Mouse (Mus musculus): Measurements from ENCODE around the gene Lyg1. TPM values are rescaled to one million over a fixed set of nuclear protein-coding genes. Genes with fewer than 3 reads are reported as not detected.

The Lyg1 gene
- polyA plus RNA-seq, 1 experiment from 2014 or later, result not detected

DNA sequence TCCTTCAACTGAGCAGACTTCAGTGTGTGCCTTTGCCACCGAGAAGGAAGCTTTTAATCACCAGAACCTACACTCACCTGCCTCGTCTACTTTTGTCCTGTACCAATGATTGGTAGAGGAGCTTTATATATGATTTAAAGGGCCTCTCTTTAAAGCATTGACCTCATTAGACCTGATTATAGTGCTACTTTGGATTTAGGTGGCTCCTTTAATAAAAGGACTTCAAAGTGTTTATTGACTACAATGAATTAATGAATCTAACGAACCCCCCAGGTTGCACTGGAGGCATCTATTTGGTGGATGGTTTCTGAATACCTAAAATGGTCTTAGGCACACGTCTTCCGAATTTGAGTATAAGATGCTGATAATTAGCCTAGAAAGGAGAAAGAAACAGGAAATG, 41.2 kb downstream of the Lyg1 start, which contains the start of gene Lyg2:
Gene Lyg2, minus strand, starts transcription at position 101 of the 400 bp plus-strand sequence.
- Histone ChIP-seq H3K36me3 (ENCODE audit: control insufficient read depth, insufficient read depth) (no peaks in the 10 kb centered on the region), H3K27me3 (replicated peaks; ENCODE audit: control insufficient read depth, insufficient read depth, low read length) (no peaks in the 10 kb centered on the region), H3K9ac (replicated peaks; ENCODE audit: low read depth, low read length) (no peak within 1 kb of the TSS), H3K9me3 (ENCODE audit: control insufficient read depth, low read length) (no peaks in the 10 kb centered on the region), H3K4me3 (replicated peaks; ENCODE audit: low read length) (no peak within 1 kb of the TSS), H3K27ac (ENCODE audit: low read length) (no peak within 1 kb of the TSS), H3K4me2 (ENCODE audit: low read length) (no peak within 1 kb of the TSS), H3K4me1 (replicated peaks; ENCODE audit: control insufficient read depth, insufficient read depth, low read length) (no peaks in the 10 kb centered on the region)
- 45% methylated on average over 5 of the region's 5 CpGs for WGBS
- ATAC-seq, result no peak

DNA sequence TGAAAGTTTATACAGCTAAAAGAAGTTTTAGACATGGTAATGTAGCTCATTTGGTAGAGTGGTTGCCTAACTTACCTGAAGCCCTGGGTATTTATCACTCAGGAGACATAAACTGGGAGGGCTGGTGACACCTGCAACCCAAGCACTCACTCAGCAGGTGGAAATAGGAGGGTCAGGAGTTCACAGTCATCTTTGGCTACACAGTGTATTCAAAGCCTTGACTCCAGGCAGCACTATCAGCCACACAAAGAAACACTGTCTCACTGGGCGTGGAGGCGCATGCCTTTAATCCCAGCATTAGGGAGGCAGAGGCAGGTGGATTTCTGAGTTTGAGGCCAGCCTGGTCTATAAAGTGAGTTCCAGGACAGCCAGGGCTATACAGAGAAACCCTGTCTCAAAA, 44.8 kb downstream of the Lyg1 start:
- Histone ChIP-seq H3K4me3 (replicated peaks; ENCODE audit: low read length) (no peak overlapping the region), H3K27me3 (replicated peaks; ENCODE audit: control insufficient read depth, insufficient read depth, low read length) (no peaks in the 10 kb centered on the region), H3K9ac (replicated peaks; ENCODE audit: low read depth, low read length) (no peak overlapping the region), H3K4me1 (replicated peaks; ENCODE audit: control insufficient read depth, insufficient read depth, low read length) (no peaks in the 10 kb centered on the region), H3K9me3 (ENCODE audit: control insufficient read depth, low read length) (no peaks in the 10 kb centered on the region), H3K4me2 (ENCODE audit: low read length) (no peak overlapping the region), H3K27ac (ENCODE audit: low read length) (no peak overlapping the region), H3K36me3 (ENCODE audit: control insufficient read depth, insufficient read depth) (no peaks in the 10 kb centered on the region)
- ATAC-seq, result no peak
- WGBS, result 78% methylated on average over 2 of the region's 2 CpGs

DNA sequence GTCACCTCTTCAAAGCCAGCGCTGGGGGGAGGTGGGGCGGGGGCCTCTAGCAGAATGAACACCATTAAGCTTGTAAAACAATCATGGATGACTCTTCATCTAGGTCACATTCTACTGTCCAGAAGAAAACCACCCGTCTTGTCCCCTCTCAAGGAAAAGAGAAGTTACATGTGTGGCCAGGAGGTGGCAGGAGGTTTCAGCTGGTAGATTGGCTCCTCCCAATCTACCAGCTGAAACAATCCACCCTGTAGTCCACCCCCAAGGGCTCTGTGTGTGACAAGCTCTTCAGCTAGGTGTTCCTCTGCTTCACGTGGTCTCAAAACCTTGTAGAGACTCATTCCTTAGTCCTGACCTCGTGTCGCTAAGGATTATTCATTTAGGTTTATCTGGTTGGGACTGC, 54.4 kb downstream of the Lyg1 start:
- H3K27ac ChIP-seq (ENCODE audit: low read length), result no peak overlapping the region
- no peaks in the 10 kb centered on the region for H3K27me3 ChIP-seq (replicated peaks; ENCODE audit: control insufficient read depth, insufficient read depth, low read length)
- ATAC-seq, result no peak
- H3K36me3 ChIP-seq (ENCODE audit: control insufficient read depth, insufficient read depth), result peaks cover 10% of the 10 kb centered on the region
- H3K4me2 ChIP-seq (ENCODE audit: low read length), result no peak overlapping the region
- no peak overlapping the region for H3K4me3 ChIP-seq (replicated peaks; ENCODE audit: low read length)
- 39% methylated on average over 6 of the region's 6 CpGs for WGBS
- H3K9me3 ChIP-seq (ENCODE audit: control insufficient read depth, low read length), result no peaks in the 10 kb centered on the region
- no peaks in the 10 kb centered on the region for H3K4me1 ChIP-seq (replicated peaks; ENCODE audit: control insufficient read depth, insufficient read depth, low read length)
- H3K9ac ChIP-seq (replicated peaks; ENCODE audit: low read depth, low read length), result no peak overlapping the region

DNA sequence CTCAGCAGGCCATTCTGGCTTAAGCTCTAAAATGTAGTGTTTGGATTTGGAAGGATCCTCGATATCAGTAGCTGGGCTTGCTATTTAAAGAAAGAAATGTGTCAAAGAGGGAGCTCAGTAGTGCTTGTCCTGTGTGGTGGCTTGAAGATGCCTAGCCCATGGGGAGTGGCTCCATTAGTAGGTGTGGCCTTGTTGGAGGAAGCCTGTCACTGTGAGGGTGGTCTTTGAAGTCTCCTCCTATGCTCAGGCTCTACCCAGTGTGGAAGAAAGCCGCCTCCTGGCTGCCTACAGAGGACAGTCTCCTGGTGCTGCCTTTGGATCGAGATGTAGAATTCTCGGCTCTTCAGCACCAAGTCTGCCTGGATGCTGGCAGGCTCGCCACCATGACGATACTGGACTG, 57.3 kb downstream of the Lyg1 start:
- H3K9me3 ChIP-seq (ENCODE audit: control insufficient read depth, low read length), result no peaks in the 10 kb centered on the region
- no peaks in the 10 kb centered on the region for H3K4me1 ChIP-seq (replicated peaks; ENCODE audit: control insufficient read depth, insufficient read depth, low read length)
- ATAC-seq, result no peak
- no peak overlapping the region for H3K27ac ChIP-seq (ENCODE audit: low read length)
- 55% methylated on average over 6 of the region's 6 CpGs for WGBS
- H3K9ac ChIP-seq (replicated peaks; ENCODE audit: low read depth, low read length), result no peak overlapping the region
- peaks cover 12% of the 10 kb centered on the region for H3K36me3 ChIP-seq (ENCODE audit: control insufficient read depth, insufficient read depth)
- no peak overlapping the region for H3K4me2 ChIP-seq (ENCODE audit: low read length)
- H3K27me3 ChIP-seq (replicated peaks; ENCODE audit: control insufficient read depth, insufficient read depth, low read length), result no peaks in the 10 kb centered on the region
- H3K4me3 ChIP-seq (replicated peaks; ENCODE audit: low read length), result no peak overlapping the region

DNA sequence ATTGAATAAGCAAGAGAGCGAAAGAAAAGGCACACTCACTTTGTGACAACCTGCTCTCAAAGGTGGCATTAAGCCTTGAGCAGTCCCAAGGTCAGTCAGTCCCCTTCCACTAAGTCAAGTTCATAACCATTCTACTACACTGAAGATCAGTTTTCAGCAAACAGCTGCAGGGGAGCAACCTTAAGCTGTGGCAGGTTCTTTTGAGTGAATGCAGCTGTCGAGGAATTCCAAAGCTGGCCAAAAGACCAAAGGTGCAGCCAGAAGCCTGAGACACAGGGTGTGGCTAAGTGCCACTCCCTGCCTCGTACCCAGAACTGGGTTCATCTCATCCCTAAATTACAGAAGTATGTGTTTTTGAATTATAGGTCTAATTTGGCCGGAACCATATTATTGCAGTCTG, 57.7 kb downstream of the Lyg1 start:
- Histone ChIP-seq H3K4me3 (replicated peaks; ENCODE audit: low read length) (no peak overlapping the region), H3K27me3 (replicated peaks; ENCODE audit: control insufficient read depth, insufficient read depth, low read length) (no peaks in the 10 kb centered on the region), H3K4me1 (replicated peaks; ENCODE audit: control insufficient read depth, insufficient read depth, low read length) (no peaks in the 10 kb centered on the region), H3K27ac (ENCODE audit: low read length) (no peak overlapping the region), H3K9ac (replicated peaks; ENCODE audit: low read depth, low read length) (no peak overlapping the region), H3K9me3 (ENCODE audit: control insufficient read depth, low read length) (no peaks in the 10 kb centered on the region), H3K36me3 (ENCODE audit: control insufficient read depth, insufficient read depth) (peaks cover 15% of the 10 kb centered on the region), H3K4me2 (ENCODE audit: low read length) (no peak overlapping the region)
- 83% methylated on average over 4 of the region's 4 CpGs for WGBS
- no peak for ATAC-seq

Other genes with a start within 250 kb of the Lyg1 start
- gene 2010300C02Rik, start 237.7 kb downstream of the Lyg1 start, polyA plus RNA-seq (2015; fragmentation: Nextera tagmentation; extraction: Ambion mirVana), result 2.6 and 3.5 TPM in 2 replicates
- gene Tsga10, start 91.3 kb downstream of the Lyg1 start, polyA plus RNA-seq (2015; fragmentation: Nextera tagmentation; extraction: Ambion mirVana), result 24.9 and 26.0 TPM in 2 replicates
- gene Lipt1, start 86.0 kb downstream of the Lyg1 start, polyA plus RNA-seq (2015; fragmentation: Nextera tagmentation; extraction: Ambion mirVana), result 9.2 and 9.5 TPM in 2 replicates
- gene Mitd1, start 67.3 kb downstream of the Lyg1 start, polyA plus RNA-seq (2015; fragmentation: Nextera tagmentation; extraction: Ambion mirVana), result 18.5 and 19.0 TPM in 2 replicates
- 251 and 262 TPM in 2 replicates for gene Mrpl30, start 67.3 kb downstream of the Lyg1 start, polyA plus RNA-seq (2015; fragmentation: Nextera tagmentation; extraction: Ambion mirVana)
- not detected in 2 replicates for gene Lyg2, start 41.3 kb downstream of the Lyg1 start, polyA plus RNA-seq (2015; fragmentation: Nextera tagmentation; extraction: Ambion mirVana)
- gene Txndc9, start 40.1 kb upstream of the Lyg1 start, polyA plus RNA-seq (2015; fragmentation: Nextera tagmentation; extraction: Ambion mirVana), result 137 and 152 TPM in 2 replicates
- 22.3 and 23.0 TPM in 2 replicates for gene Eif5b, start 40.3 kb upstream of the Lyg1 start, polyA plus RNA-seq (2015; fragmentation: Nextera tagmentation; extraction: Ambion mirVana)
- gene Rev1, start 172.0 kb upstream of the Lyg1 start, polyA plus RNA-seq (2015; fragmentation: Nextera tagmentation; extraction: Ambion mirVana), result 38.8 and 40.1 TPM in 2 replicates